Mouse (Mus musculus) liver (tissue): ENCODE data around the gene Rnf145.
"Not testable (repeated sequence)": the region's sequence is repeated elsewhere in the genome, so short reads cannot be mapped to it uniquely, and the experiment has no call there.

Source experiments
- DNase-seq: peaks from one replicate; pipeline ENCODE4 v3.0.0-alpha.2; 2020; ENCODE audit warnings: mixed read lengths

The Rnf145 gene

DNA sequence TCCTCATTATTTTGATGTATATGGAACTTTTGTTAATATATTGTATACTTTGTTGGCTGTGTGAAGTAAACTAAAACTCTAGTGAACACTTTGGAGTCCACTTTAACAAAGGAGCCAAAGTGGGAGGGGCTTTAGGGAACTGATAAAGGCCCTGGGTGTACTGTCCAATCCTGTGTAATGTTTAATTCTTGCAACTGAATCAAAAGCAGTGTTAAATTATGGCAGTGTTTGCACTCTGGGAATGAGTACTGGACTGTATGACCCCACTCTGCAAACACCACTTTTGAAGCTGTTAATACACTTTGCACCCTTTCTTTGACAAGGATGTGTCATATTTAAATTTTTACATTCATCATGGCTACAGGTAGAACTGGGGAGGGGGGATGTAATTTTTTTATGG lies 46.2 kb downstream of the Rnf145 start:
- no peak for DNase-seq

DNA sequence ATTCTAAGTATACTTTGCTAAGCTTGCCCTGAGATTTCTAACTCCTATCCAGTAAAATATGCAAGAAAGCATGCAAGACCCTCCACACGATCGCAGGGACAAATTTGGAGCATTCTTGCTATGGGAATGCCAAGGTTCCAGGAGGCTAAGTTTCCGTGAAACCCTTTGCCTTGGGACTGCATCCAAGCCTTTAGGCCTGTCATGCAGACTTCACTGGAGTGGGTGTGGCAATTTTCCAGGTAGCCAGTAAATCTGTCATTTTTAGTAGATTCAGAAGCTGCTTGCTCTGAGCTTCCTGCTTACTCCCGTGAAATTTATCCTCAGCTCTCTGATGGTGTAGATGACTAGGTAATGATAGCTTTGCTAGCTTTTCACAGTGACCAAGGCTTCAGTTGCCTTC lies 51.6 kb downstream of the Rnf145 start:
- not testable (repeated sequence) for DNase-seq

DNA sequence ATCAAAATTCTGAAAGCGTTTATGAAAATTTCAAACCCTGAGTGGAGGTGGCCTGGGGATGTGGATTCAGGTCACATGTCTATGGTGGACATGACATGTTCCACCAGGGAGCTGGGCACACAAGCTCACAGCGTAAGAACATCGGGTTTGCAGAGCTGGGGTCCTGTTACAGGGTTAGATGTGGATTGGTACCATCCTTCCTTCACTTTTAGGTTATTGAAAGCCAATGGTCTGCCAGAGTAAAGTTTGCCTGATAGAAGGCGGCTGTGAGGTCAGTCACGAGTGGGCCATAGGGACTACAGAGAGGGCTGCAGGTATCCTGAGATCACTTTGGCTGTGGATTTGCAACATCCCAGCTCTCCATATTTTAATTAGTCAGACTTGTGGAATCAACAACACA lies 54.0 kb downstream of the Rnf145 start:
- DNase-seq = no peak

DNA sequence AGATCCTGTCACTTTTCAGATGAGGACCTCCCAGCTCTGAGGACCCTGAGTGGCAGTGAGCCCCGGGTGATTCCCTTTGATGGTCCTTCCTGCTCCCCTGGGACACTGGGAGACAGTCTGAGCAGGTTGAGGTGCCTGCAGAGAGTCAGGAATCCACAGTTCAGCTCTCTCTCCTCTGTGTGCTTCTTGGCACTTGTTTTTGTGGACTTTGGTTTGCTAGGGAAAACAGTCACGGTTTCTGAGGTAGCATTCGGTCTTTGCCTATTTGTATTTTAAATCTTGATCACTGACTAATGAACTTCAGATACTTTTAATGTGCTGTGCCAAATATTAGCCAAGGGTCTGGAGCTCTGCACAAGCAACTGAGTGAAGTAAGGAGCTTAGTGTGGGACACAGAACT lies 54.6 kb downstream of the Rnf145 start:
- no peak for DNase-seq

DNA sequence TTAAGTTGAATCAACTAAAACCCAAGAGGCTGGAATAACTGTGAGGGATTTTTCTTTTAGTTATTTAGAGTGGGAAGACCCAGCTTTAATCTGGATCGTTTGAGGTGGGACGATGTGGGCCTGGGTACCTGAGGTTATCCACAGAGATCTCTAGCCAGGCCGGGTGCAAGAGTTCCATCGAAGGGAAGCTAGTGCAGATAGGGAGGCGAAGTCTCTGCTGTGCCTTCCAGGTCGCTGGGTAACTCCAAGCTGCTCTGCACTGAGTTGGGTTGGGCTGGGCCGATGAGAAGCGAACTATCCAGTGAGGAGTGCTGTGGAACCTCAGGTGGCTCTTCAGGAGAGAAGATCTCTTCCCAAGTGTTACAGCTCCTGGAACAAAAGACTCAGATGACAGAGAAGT lies 55.6 kb downstream of the Rnf145 start:
- no peak for DNase-seq

DNA sequence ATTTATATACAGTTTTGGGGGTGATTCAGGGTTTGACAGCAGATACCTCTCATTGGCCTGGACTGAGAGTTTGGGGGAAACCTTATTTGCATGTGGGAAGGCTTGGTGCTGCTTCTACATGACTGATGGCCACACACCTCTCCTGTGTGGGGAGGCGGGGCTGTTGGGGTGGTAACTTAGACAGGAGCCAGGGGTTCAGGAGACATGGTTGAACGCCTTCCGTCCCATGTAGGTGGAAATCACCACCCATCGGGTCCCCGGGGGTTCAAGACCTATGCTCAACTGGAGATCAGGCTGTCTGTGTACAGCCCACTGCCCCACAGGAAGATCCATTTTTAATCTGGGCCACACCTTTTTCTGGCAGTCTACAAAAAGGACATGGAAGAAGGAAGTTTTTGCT lies 56.1 kb downstream of the Rnf145 start:
- no peak for DNase-seq

DNA sequence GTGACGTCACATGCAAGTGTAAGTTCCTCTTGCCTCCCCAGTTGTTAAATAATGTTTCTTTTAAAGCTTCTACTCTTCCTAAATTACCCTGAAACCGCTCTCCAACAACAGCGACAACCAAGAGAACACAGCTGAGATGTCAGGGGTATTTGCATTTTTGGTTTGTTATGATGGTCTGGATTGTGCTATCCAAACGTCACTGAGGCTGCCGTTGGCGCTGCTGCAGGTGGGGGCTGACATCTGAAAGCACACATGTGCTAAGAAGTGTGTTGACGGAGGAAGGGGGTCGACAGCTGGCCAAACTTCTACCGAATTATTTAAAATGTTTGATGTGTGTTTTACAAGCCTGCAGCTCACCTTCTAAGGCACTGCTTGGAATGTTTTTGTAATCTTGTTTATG lies 59.1 kb downstream of the Rnf145 start:
- DNase-seq = no peak

DNA sequence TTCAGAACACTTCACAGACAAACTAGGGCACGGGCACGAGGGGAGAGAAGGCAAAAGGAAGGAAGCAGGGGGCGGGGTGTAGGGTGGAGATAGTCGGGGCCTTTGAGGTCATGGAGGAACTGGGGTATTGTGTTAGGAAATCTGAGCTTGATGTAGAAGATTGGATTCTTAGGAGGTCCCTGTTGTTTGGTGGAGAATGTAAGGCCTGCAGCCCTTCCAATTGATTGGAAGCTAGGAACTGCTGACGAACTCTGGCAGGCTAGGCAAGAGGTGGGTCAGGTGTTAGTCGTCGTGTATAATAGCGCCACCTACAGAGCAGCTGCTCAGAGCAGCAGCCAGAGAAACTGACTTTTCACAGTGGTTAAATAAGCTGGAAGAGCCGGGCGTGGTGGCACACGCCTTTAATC lies 62.5 kb downstream of the Rnf145 start:
- DNase-seq = peak; percentile 60

DNA sequence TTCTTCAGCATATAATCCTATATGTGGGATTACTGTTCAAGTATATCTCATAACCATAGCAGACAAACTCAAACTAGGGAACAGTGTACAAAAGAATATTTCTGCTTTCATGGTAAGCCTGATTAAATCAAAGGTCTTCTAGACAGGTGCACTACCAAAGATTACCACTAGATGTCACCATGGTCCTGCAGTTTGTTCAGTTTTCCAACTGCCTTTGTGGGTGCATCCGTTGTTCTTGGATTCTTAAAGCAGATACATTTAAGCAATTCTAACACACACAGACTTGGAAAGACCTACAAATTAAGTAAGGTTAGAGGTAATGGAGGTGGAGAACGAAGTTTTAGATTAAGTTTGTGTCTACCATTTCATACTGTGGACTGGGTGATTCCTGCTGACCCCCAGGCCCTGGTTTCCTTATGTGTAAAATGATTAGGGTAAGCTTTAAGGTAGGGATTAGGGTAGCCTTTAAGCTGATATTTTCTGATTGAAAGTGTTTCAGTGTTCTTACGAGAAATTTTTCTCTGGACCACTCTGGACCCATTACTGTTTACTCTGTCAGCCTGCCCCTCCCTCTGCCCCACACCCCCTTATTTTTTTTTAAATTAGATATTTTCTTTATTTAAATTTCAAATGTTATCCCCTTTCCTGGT lies 67.4 kb downstream of the Rnf145 start:
- peak; percentile 26 for DNase-seq

DNA sequence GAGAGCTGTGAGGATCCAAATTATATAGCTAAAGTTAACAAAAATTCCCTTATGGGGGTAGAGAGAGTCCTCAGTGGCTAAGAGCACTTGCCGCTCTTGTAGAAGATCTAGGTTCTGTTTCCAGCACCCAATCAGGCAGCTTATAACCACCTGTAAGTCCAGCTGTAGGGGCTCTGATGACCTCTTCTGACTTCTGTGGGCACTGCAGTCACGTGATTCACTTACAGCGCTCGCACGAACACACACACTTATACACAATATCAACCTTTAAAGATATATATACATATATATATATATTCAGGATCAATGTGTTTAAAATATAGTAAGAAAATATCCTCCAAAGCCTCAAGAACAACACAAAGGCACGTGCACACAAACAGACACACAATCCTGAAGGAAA lies 74.3 kb downstream of the Rnf145 start:
- no peak for DNase-seq

DNA sequence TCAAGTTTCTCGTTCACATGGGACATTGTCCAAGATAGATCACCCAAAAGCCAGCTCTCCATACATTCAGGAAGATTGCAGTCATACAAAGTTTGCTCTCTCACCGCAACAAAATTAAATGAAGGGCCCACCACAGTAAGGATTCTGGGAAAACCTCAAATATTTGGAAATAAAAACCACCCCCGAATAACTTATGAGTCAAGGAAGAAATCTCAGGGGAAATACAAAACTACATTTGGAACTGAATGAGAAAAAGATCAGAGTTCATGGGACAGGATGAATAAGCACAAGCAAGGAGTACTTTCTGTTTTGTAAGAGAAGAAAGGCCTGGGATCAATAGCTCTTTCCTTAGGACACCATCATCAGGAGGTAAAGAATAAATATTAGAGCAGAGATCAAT lies 76.0 kb downstream of the Rnf145 start:
- no peak for DNase-seq

DNA sequence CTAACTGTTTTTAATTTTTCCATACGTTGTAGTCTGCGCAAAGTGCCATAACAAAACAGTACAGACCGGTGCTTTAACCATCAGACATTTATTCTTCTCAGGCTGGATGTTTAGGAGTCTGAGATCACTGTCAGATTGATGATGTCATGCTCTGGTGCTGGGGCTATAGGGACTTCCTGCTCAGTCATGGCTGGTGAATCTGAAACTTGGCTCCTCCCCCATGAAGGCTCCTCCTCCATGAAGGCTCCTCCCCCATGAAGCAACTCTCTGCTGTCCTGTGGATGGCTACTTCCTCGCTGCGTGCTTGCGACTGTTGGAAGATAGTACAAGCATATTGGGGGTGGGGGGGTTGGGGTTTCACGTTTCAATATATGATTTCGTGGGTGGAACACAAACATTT lies 88.1 kb downstream of the Rnf145 start:
- no peak for DNase-seq

DNA sequence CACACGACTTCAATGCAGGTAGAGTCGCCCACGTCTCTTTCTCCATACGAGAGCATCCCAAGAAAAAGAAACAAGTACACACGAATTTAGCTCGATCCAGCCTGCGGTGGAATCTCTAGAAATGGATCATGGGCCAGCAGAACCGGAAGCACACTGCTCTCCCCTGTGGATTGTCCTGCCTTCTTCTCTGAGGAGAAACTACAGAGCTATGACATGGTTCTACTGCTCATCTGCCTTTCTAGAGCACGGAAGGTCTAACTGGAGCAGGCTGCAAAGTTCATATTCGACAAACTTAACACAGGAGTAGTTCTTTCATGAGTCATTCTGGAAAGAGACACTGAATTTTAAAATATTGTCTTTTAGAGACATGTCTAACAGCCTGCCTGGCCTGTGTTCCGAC lies 89.9 kb downstream of the Rnf145 start:
- DNase-seq = no peak

DNA sequence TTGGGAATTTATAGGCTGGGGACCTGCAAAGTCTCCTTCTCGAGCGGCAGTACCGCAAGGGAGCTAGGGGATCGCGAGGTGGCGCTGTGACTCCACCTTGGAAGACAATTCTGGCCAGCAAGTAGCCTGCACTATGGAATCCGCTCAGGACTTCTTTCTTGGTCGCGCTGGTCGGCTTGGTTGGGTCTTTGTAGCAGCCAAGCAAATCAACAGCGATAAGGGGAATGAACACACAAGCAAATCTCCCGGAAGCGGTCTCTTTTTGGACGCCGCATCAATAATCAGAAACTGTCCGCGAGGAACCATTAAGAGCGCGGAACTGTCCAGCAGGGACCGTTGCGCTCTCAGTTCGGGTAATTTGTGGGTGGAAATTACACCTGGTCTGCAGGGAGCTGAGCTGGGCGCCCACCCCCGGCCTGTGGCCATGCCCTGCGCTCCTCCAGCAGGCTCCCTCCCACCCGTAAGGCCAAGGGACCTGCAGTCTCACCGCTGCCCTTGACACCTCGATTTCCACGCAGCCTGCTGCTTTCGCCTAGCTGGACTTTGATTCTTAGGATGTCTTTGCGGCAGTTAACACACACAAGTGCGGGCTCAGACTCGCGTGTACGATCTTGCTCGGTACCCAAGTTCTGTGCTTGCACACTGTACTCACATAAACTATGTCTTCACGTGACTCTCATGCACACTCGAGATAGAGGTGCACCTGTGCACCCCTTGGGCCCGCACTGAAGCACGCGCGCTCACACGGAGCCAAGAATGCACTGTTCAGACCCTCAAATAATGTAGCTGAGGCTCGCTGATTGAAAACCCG lies 92.4 kb downstream of the Rnf145 start:
- peak; percentile 77 for DNase-seq

DNA sequence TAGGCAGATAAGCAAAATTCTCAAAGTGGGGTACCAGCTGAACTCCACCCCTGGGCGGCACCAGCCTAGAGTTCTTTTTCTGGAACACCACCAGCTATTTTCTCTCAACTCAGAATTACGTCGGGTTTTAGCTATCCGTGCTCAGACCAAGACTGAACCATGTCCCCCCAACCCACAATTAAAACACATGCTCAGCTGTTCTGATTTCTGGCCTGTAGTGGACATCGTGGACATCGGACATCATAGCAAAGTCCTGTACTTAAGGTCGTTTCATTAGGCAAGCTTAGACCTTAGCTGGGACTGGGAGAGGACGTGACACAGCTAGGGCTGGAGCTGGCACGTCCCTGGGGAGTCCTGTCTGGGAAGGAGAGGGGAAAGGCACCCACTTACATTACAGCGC lies 93.4 kb downstream of the Rnf145 start:
- no peak for DNase-seq

DNA sequence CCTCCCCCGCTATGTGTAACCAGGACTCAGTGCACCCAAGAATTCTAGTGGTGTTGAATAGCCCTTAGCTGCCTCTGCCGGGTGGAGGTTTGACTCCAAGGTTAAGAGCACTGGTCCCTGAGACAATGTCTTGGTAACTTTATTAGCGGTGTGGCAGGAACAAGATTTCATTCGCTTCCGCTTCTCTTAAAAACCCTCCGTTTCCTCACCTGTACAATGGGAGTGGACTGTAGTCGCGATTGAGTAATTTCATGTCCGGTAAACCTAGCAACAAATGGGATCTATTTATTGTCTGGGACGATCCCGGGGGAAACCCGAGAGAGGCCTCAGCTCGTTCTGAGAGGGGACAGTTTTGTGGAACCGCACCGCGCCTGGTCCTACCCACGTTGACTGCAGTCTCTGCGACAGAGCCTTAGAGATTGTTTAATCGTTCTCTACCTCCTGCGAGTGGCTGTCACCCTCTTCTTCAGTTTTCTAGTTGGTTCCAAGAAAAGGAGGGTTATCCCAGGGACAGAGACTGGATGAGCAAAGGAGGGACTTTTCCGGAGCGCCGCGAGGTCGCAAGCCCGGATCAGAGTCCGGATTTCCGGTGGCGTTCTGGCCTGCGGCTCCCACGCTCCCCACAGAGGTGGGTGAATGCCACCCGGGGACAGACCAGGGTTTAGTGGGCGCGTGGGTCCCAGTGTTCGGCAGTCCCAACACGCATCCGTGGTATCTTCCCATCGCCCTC lies 94.1 kb downstream of the Rnf145 start:
- no peak for DNase-seq

DNA sequence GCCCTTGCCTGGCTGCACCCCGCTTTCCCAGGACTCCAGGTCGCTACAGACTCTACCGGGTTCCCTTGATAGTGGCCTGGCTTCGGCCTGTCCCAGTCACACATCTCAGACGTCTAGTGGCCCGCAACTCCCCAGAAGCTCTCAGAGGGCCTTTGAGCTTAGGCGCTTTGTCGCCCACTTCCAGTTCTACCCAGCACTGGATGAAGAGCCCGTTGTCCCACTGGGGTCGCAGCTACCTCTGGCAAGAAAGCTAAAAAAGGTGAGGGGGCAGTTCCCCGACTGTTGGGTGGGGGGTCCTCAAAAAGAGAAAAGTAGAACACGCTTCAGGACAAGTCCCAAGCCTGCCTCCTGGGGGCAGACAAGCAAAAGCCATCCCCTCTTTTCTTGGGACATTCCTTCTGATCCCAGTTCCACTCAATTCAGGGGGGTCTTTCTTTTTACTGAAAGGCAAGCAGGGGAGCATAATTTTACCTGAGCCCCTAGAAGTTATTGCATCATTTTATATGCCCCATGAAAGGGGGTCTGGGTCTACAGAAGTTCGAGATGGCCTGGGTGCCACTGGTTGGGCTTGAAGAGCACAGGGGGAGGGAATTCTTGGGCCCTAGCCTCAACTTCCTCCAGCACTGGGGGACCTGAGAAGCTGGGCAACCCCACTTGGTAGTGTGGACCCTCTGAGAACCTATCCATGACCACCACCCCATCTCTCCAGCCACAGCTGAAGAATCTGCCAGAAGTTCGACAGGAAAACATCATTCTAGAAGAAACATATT lies 94.8 kb downstream of the Rnf145 start:
- no peak for DNase-seq
